Mouse (Mus musculus) spleen, adult 18-20 months (tissue): ENCODE measurements around the gene Ldlr.
"Not testable (repeated sequence)": the region's sequence is repeated elsewhere in the genome, so short reads cannot be mapped to it uniquely, and the experiment has no call there.

Experiments used
- DNase-seq, 2 experiments: peaks; one replicate each; pipeline ENCODE4 v3.0.0; 2022; ENCODE audit warnings: mixed read lengths in 2 of 2

Gene Ldlr

GRCm38 (mm10) chr9:21723377-21724146 lies at the start of gene Ldlr:
Ldlr (plus strand) TSS chr9:21723483.
- peak; percentile 37 to 56 for DNase-seq

- DNase-seq: no peak
These were observed 45.6 kb upstream of the Ldlr start for GRCm38 (mm10) chr9:21677706-21678105.

GRCm38 (mm10) chr9:21680448-21680847 lies 42.8 kb upstream of the Ldlr start:
- DNase-seq: no peak

- DNase-seq: no peak
These were observed 40.5 kb upstream of the Ldlr start for GRCm38 (mm10) chr9:21682827-21683226.

- no peak for DNase-seq
These were observed 39.4 kb upstream of the Ldlr start for GRCm38 (mm10) chr9:21683897-21684296.

- DNase-seq: no peak
These were observed 34.7 kb upstream of the Ldlr start for GRCm38 (mm10) chr9:21688554-21688953.

GRCm38 (mm10) chr9:21690031-21690430 lies 33.3 kb upstream of the Ldlr start:
- no peak for DNase-seq

- peak in 1 of 2 experiments; percentile 35 for DNase-seq
These were observed 31.4 kb upstream of the Ldlr start for GRCm38 (mm10) chr9:21691862-21692261.

GRCm38 (mm10) chr9:21692491-21692890 lies 30.8 kb upstream of the Ldlr start:
- DNase-seq: no peak

- DNase-seq: no peak
These were observed 29.2 kb upstream of the Ldlr start for GRCm38 (mm10) chr9:21694071-21694470.

GRCm38 (mm10) chr9:21695229-21695792 lies 28.0 kb upstream of the Ldlr start:
- DNase-seq: no peak

GRCm38 (mm10) chr9:21697121-21697520 lies 26.2 kb upstream of the Ldlr start:
- DNase-seq: no peak

GRCm38 (mm10) chr9:21699280-21699679 lies 24.0 kb upstream of the Ldlr start:
- DNase-seq: not testable (repeated sequence)

GRCm38 (mm10) chr9:21701091-21701490 lies 22.2 kb upstream of the Ldlr start:
- DNase-seq: no peak

- no peak for DNase-seq
These were observed 19.8 kb upstream of the Ldlr start for GRCm38 (mm10) chr9:21703494-21703893.

- no peak for DNase-seq
These were observed 17.2 kb upstream of the Ldlr start for GRCm38 (mm10) chr9:21706085-21706484.

GRCm38 (mm10) chr9:21706586-21707265 lies 16.6 kb upstream of the Ldlr start:
- DNase-seq: no peak

GRCm38 (mm10) chr9:21709340-21709739 lies 13.9 kb upstream of the Ldlr start:
- DNase-seq: no peak

- no peak for DNase-seq
These were observed 8.0 kb upstream of the Ldlr start for GRCm38 (mm10) chr9:21715298-21715697.

GRCm38 (mm10) chr9:21717015-21717414 lies 6.3 kb upstream of the Ldlr start:
- DNase-seq: no peak

GRCm38 (mm10) chr9:21721036-21721435 lies 2.2 kb upstream of the Ldlr start:
- no peak for DNase-seq

GRCm38 (mm10) chr9:21724147-21724536 lies 859 bp downstream of the Ldlr start:
- peak; percentile 81 to 83 for DNase-seq

- no peak for DNase-seq
These were observed 2.2 kb downstream of the Ldlr start for GRCm38 (mm10) chr9:21725224-21726121.
